9 mouse cellular contexts compared by ENCODE assay signal in genomic region chr4:76447396-76447795, GRCm38 (mm10).
DNase-seq lines count a peak whose midpoint lies in the region; ATAC-seq lines count a peak whose summit lies in the region.
"Had no signal": no experiment of that assay in that cellular context is flagged by ENCODE, and none has a peak within 500 bp of the region (broad histone marks: within the 10 kb centered on the region; RNA-seq: fewer than 3 reads in every experiment).

No protein-coding gene starts in this region.

- H3K9me3 ChIP-seq in kidney, embryonic 14.5 days (ENCODE audit: control insufficient read depth, low read length) = no peaks in the 10 kb centered on the region
- H3K9me3 ChIP-seq in embryonic facial prominence, embryonic 11.5 days (replicated peaks; ENCODE audit: control insufficient read depth, low read length) = no peaks in the 10 kb centered on the region

- no peak for ATAC-seq in kidney, embryonic 14.5 days (ENCODE audit: low FRiP score, low TSS enrichment)
- ATAC-seq in embryonic facial prominence, embryonic 11.5 days (replicated peaks; ENCODE audit: insufficient number of reproducible peaks, low FRiP score, low TSS enrichment, low read depth) = no peak
- ATAC-seq: Patski had no signal

- no peak overlapping the region for H3K27ac ChIP-seq in kidney, embryonic 14.5 days (ENCODE audit: low read depth, low read length)
- H3K27ac ChIP-seq in embryonic facial prominence, embryonic 11.5 days (replicated peaks; ENCODE audit: low read depth, low read length) = no peak overlapping the region

- no peaks in the 10 kb centered on the region for H3K27me3 ChIP-seq in kidney, embryonic 14.5 days (ENCODE audit: control insufficient read depth, insufficient read depth, low read length)
- no peaks in the 10 kb centered on the region for H3K27me3 ChIP-seq in embryonic facial prominence, embryonic 11.5 days (ENCODE audit: control insufficient read depth, insufficient read depth, low read length)
- H3K27me3 ChIP-seq: Patski had no signal

- H3K9ac ChIP-seq in kidney, embryonic 14.5 days (ENCODE audit: low read depth, low read length) = no peak overlapping the region
- no peak overlapping the region for H3K9ac ChIP-seq in embryonic facial prominence, embryonic 11.5 days (replicated peaks; ENCODE audit: low read length)

- no peak for DNase-seq in kidney, adult 8-10 months
- peak; percentile 73 for DNase-seq in brain, adult 2 months (ENCODE audit: low read depth, low spot score)
- peak; percentile 60 for DNase-seq in embryonic facial prominence, embryonic 11.5 days (ENCODE audit: low spot score)
- DNase-seq in lung, postnatal 25 days (ENCODE audit: low spot score) = peak; percentile 19
- DNase-seq in urinary bladder, postnatal 14 days (ENCODE audit: low spot score) = no peak
- no peak for DNase-seq in urinary bladder, postnatal 10 days (ENCODE audit: low spot score)
- DNase-seq: cerebellum, postnatal 36 days had no signal

- no peaks in the 10 kb centered on the region for H3K36me3 ChIP-seq in kidney, embryonic 14.5 days (ENCODE audit: control insufficient read depth, insufficient read depth, low read length)
- no peaks in the 10 kb centered on the region for H3K36me3 ChIP-seq in embryonic facial prominence, embryonic 11.5 days (replicated peaks; ENCODE audit: control insufficient read depth, insufficient read depth, low read depth, low read length)

- peaks cover 12% of the 10 kb centered on the region; the same call in 1 of the 2 replicates for H3K4me1 ChIP-seq in kidney, embryonic 14.5 days (ENCODE audit: control insufficient read depth, insufficient read depth, low read length)
- H3K4me1 ChIP-seq in embryonic facial prominence, embryonic 11.5 days (ENCODE audit: control insufficient read depth, insufficient read depth, low read length) = no peaks in the 10 kb centered on the region

- no peak overlapping the region; the same call in 1 of the 2 replicates for H3K4me3 ChIP-seq in kidney, embryonic 14.5 days (ENCODE audit: low read length)
- H3K4me3 ChIP-seq in embryonic facial prominence, embryonic 11.5 days (ENCODE audit: low read depth, low read length) = no peak overlapping the region

- H3K4me2 ChIP-seq in kidney, embryonic 14.5 days (replicated peaks; ENCODE audit: low read depth, low read length) = peak overlapping the region; percentile 83; the same call in 1 of the 2 replicates
- H3K4me2 ChIP-seq in embryonic facial prominence, embryonic 11.5 days (ENCODE audit: low read depth, low read length) = no peak overlapping the region

Comparison
In these comparisons a context has a peak if more than half of its experiments do, and no peak if none do; other contexts are left out.
1. DNase-seq: peak in brain, adult 2 months (single experiment), embryonic facial prominence, embryonic 11.5 days (single experiment) and lung, postnatal 25 days (single experiment); none in kidney, adult 8-10 months (0 of 2), urinary bladder, postnatal 14 days (single experiment) and urinary bladder, postnatal 10 days (single experiment).